Mouse (Mus musculus) neutrophil, adult 59 days (primary cell): Measurements from ENCODE around the gene Clcn1. TPM values are rescaled to one million over a fixed set of nuclear protein-coding genes. Genes with fewer than 3 reads are reported as not detected.

Experiments used
- total RNA-seq, 2 experiments: library from RNA; stranded (reverse); gene quantifications; 1 replicate in 1 of 2; 2 replicates in 1 of 2; pipeline ENCODE4 v1.2.4; 2023

Clcn1 gene
- under 1 TPM; 0.51 to 0.78 TPM for total RNA-seq

GRCm38 (mm10) chr6:42286448-42286847 is at the start of gene Clcn1:
Clcn1 (plus strand) TSS chr6:42286685.

GRCm38 (mm10) chr6:42245711-42246353 is 40.7 kb upstream of the Clcn1 start, which contains the start of gene Gstk1:
Gstk1 (plus strand) TSS chr6:42245935.

DNA sequence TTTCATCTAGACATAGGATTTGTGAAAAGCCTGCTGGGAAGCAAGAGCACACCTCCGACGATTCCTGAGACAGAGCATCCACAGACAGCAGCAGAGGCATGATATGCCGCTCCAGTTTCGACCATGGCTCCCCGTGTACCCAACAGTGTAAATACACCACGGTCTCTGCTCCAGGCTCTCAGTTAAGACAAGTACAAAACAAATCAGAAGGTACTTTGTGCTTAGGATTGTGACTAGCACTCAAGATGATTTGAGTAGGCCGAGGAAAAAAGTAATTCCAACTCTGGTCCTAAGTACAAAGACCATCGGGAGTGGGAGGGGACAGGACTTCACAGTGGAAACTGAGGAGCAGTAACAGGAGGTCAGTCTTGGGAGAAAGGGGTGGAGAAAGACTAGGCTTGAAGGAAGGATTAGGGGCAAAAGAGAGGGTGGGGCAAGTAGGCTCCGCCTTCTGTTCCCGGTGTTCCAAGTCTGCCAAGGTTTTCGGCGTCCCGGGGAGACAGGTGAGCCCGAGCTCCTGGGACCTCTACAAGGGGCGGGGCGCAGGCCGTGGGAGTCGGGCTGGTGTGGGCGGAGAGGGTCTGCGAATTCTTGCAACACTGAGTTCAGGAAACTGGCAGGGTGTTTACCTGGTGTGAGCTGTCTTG is 24.8 kb upstream of the Clcn1 start, which contains the start of gene Tmem139:
Gene Tmem139, plus strand, starts transcription at position 447 of the 647 bp plus-strand sequence.

GRCm38 (mm10) chr6:42264626-42265312 is 21.7 kb upstream of the Clcn1 start, which contains the start of gene Casp2:
Casp2 (plus strand) TSS chr6:42264985.

GRCm38 (mm10) chr6:42324482-42325267 is 38.2 kb downstream of the Clcn1 start, which contains the start of gene Fam131b:
Fam131b (minus strand) TSS chr6:42324643.

DNA sequence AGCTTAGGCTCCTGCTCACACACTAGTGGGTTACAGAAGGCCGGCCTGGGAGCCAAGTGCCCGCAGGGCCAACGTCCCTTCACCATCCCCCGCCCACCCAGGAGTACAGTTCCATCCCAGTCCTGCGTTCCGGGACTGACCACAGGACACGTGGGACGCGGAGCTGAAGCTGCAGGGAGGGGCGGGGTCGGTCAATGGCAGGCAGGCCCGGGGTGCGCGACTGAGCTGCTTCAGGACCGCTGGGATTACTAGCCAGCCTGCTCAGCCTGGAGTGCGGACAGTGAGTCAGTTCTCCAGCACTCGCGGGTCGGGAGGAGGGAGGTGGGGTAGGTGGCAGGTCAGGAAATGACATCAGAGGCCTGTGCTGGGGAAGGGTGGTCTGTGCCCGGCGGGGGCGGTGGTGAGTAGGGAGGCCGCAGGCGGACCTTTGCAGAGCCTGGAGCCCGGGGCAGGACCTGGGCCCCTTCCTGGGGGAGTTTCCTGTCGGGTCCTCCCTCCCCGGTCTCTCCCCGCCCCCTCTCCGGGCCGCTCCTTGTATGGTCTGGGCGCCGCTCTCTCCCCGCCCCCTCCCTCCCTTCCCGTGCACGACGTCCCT is 63.0 kb downstream of the Clcn1 start, which contains the start of gene Zyx:
Gene Zyx, plus strand, starts transcription at position 205 of the 595 bp plus-strand sequence.

Other genes with a start within 250 kb of the Clcn1 start
- gene Sva, start 248.3 kb upstream of the Clcn1 start, total RNA-seq = not detected
- not detected for gene Tas2r139, start 145.7 kb upstream of the Clcn1 start, total RNA-seq
- not detected for gene Tas2r144, start 71.4 kb upstream of the Clcn1 start, total RNA-seq
- gene Gstk1, start 40.8 kb upstream of the Clcn1 start, total RNA-seq = 1 to 10 TPM; 4.3 to 5.2 TPM
- gene Tmem139, start 24.7 kb upstream of the Clcn1 start, total RNA-seq = not detected
- gene Casp2, start 21.7 kb upstream of the Clcn1 start, total RNA-seq = 10 to 100 TPM; 66.9 to 84.2 TPM
- gene Fam131b, start 38.0 kb downstream of the Clcn1 start, total RNA-seq = under 1 TPM in 1 of 2 experiments, not detected in 1; 0.09 TPM
- 100 to 1,000 TPM; 658 to 702 TPM for gene Zyx, start 62.9 kb downstream of the Clcn1 start, total RNA-seq
- under 1 TPM in 1 of 2 experiments, not detected in 1; 0.24 TPM for gene Epha1, start 86.6 kb downstream of the Clcn1 start, total RNA-seq
- gene Tas2r143, start 113.6 kb downstream of the Clcn1 start, total RNA-seq = 1 to 10 TPM; 4.3 to 4.8 TPM
- 1 to 10 TPM; 2.7 to 4.2 TPM for gene Tas2r135, start 118.7 kb downstream of the Clcn1 start, total RNA-seq
- 1 to 10 TPM; 1.4 to 2.0 TPM for gene Tas2r126, start 147.8 kb downstream of the Clcn1 start, total RNA-seq
- not detected for gene Olfr458, start 178.5 kb downstream of the Clcn1 start, total RNA-seq
- not detected for gene Olfr457, start 189.7 kb downstream of the Clcn1 start, total RNA-seq
- gene Olfr456, start 200.5 kb downstream of the Clcn1 start, total RNA-seq = not detected